Comparison of ENCODE assay signal across 17 mouse cellular contexts in genomic region chr4:40795761-40796160, GRCm38 (mm10).
"Had no signal": no experiment of that assay in that cellular context is flagged by ENCODE, and none has a peak within 500 bp of the region (broad histone marks: within the 10 kb centered on the region; RNA-seq: fewer than 3 reads in every experiment).

No protein-coding gene starts in this region.

- DNase-seq: liver, postnatal 0 days; lung, adult 2 months; lung, postnatal 14 days; lung, postnatal 36 days; retina, postnatal 1 day; right cerebral cortex, adult 18-20 months; right cerebral cortex, postnatal 25 days; thymus, adult 18-20 months; thymus, postnatal 14 days; thymus, postnatal 36 days had no signal

- H3K4me1 ChIP-seq: lung, embryonic 15.5 days; midbrain, embryonic 13.5 days; midbrain, embryonic 15.5 days; neural tube, embryonic 13.5 days; neural tube, embryonic 15.5 days had no signal

- H3K27ac ChIP-seq: lung, embryonic 15.5 days; macrophage; midbrain, embryonic 13.5 days; midbrain, embryonic 15.5 days; neural tube, embryonic 13.5 days; neural tube, embryonic 15.5 days had no signal

- H3K4me3 ChIP-seq: lung, embryonic 15.5 days; megakaryocyte, embryonic 14.5 days; midbrain, embryonic 13.5 days; midbrain, embryonic 15.5 days; neural tube, embryonic 13.5 days; neural tube, embryonic 15.5 days had no signal
